Mouse (Mus musculus) midbrain, postnatal 0 days (tissue): ENCODE data around the gene Fam32a. TPM values are rescaled to one million over a fixed set of nuclear protein-coding genes. Genes with fewer than 3 reads are reported as not detected.

Experiments used
- ATAC-seq: fragments of 200-750 bp; cut with Nextera tagmentation; 2 replicates; pipeline ENCODE4 v1.8.0; 2017; ENCODE audit warnings: moderate number of reproducible peaks, mild to moderate bottlenecking, moderate TSS enrichment, moderate library complexity; ENCODE audit not compliant: low FRiP score
- DNase-seq: peaks from one replicate; pipeline ENCODE4 v3.0.0-alpha.2; 2015; ENCODE audit warnings: low spot score
- H3K27ac ChIP-seq: fragments of 300-500 bp; sonication (generic); 2 replicates; pipeline ENCODE4 v1.5.1; 2014; ENCODE audit warnings: low read depth, mild to moderate bottlenecking, low read length, mixed read lengths
- H3K27me3 ChIP-seq: fragments of 300-500 bp; sonication (generic); 2 replicates; pipeline ENCODE4 v1.6.1; 2014; ENCODE audit warnings: low read length, control low read depth, mixed read lengths; ENCODE audit not compliant: insufficient read depth
- H3K36me3 ChIP-seq: fragments of 300-500 bp; sonication (generic); 2 replicates; pipeline ENCODE4 v1.6.1; 2014; ENCODE audit warnings: low read length, control low read depth, mixed read lengths; ENCODE audit not compliant: insufficient read depth
- H3K4me1 ChIP-seq: fragments of 300-500 bp; sonication (generic); 2 replicates; pipeline ENCODE4 v1.6.1; 2014; ENCODE audit warnings: mild to moderate bottlenecking, control low read depth, antibody characterized with exemption, low read length, mixed read lengths; ENCODE audit not compliant: insufficient read depth
- H3K4me2 ChIP-seq: fragments of 300-500 bp; sonication (generic); 2 replicates; pipeline ENCODE4 v1.6.1; 2014; ENCODE audit warnings: low read depth, mild to moderate bottlenecking, low read length, mixed read lengths; ENCODE audit not compliant: poor library complexity, severe bottlenecking
- H3K4me3 ChIP-seq: fragments of 300-500 bp; sonication (generic); 2 replicates; pipeline ENCODE4 v1.5.1; 2014; ENCODE audit warnings: low read depth, mild to moderate bottlenecking, low read length, moderate library complexity
- H3K9ac ChIP-seq: fragments of 300-500 bp; sonication (generic); replicated peaks from 2 replicates; pipeline ENCODE4 v1.6.1; 2014; ENCODE audit warnings: mild to moderate bottlenecking, low read length, moderate library complexity, mixed read lengths; ENCODE audit not compliant: poor library complexity, severe bottlenecking
- H3K9me3 ChIP-seq: fragments of 300-500 bp; sonication (generic); 2 replicates; pipeline ENCODE4 v1.6.1; 2016; ENCODE audit warnings: low read length, control low read depth
- CTCF ChIP-seq: IDR thresholded peaks from 2 replicates; pipeline ENCODE4 v1.5.1; 2016; ENCODE audit warnings: antibody characterized with exemption, mild to moderate bottlenecking
- WGBS: fragments of 180-500 bp; shearing (Covaris S2); extraction: QIAGEN DNeasy Blood & Tissue Kit; methylation state at CpG from one replicate; pipeline ENCODE4 v1.1.7; 2014; 5-methylcytosine and 5-hydroxymethylcytosine counted together
- polyA plus RNA-seq: library from polyadenylated mRNA; unstranded; fragments of >200 nt; fragmentation: Nextera tagmentation; extraction: Ambion mirVana; gene quantifications from 2 replicates; pipeline ENCODE4 v1.2.1, GENCODE M21; 2015
- total RNA-seq: library from RNA; depleted of rRNA; stranded (reverse); fragments of >200 nt; gene quantifications from 2 replicates; pipeline ENCODE4 v1.2.3, GENCODE M21; 2014

Gene Fam32a
- total and polyA plus RNA-seq, 2 experiments from 2014 or later: 92.5 to 113 TPM

DNA sequence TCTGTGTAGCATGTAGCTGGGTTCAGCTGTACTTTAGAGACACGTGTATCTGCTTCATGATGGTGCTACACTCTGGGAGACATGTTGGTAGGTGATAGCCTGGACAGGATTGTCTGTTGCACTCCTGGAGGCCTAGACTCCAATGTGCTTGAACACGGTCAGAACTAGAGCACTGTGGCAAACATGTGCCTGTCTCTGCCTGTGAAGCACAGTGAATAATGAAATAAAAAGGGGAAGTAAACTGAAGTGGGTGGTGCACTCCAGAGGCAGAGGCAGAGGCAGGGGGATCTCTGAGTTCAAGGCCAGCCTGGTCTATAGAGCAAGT is 29.4 kb upstream of the Fam32a start:
- Histone ChIP-seq H3K9ac (no peak overlapping the region), H3K4me1 (no peaks in the 10 kb centered on the region), H3K4me2 (no peak overlapping the region), H3K4me3 (no peak overlapping the region), H3K27me3 (no peaks in the 10 kb centered on the region), H3K36me3 (no peaks in the 10 kb centered on the region), H3K27ac (no peak overlapping the region), H3K9me3 (no peaks in the 10 kb centered on the region)
- ATAC-seq: no peak
- WGBS: 89% methylated on average over 2 of the region's 2 CpGs
- TF ChIP-seq CTCF: no peak
- DNase-seq: no peak

DNA sequence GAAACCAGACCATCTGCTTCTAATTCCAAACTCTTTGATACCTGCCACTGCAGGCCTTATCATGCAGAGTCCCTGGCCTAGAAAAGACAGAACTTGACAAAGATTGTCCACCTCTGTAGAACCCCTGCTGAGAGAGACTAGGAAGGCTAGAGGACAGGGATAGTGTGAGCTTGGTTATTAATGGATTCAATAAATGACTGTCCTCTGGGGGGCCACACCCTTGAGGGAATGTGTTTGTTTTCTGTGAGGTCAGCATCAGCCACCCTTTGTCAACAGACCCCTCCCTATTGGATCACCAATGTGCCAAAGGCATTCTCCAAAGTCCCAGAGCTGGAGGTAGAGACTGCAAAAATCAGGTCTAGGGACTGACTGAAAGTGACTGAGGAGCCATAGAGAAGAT is 27.5 kb upstream of the Fam32a start:
- TF ChIP-seq CTCF: no peak
- ATAC-seq (no peak), DNase-seq (no peak)
- H3K4me3 ChIP-seq: no peak overlapping the region
- no peaks in the 10 kb centered on the region for H3K36me3 ChIP-seq
- no peaks in the 10 kb centered on the region for H3K27me3 ChIP-seq
- H3K9ac ChIP-seq: no peak overlapping the region
- no peak overlapping the region for H3K4me2 ChIP-seq
- H3K4me1 ChIP-seq: no peaks in the 10 kb centered on the region
- no peak overlapping the region for H3K27ac ChIP-seq
- no peaks in the 10 kb centered on the region for H3K9me3 ChIP-seq

GRCm38 (mm10) chr8:72197997-72198396 is 21.5 kb upstream of the Fam32a start:
- H3K4me3 ChIP-seq: no peak overlapping the region
- no peaks in the 10 kb centered on the region for H3K4me1 ChIP-seq
- ATAC-seq (no peak), DNase-seq (no peak)
- peaks cover 13% of the 10 kb centered on the region; the same call in 1 of the 2 replicates for H3K9me3 ChIP-seq
- no peak overlapping the region for H3K4me2 ChIP-seq
- WGBS: 66% methylated on average over 8 of the region's 8 CpGs
- no peak overlapping the region for H3K27ac ChIP-seq
- TF ChIP-seq CTCF: no peak
- no peaks in the 10 kb centered on the region for H3K27me3 ChIP-seq
- H3K9ac ChIP-seq: no peak overlapping the region
- H3K36me3 ChIP-seq: no peaks in the 10 kb centered on the region

GRCm38 (mm10) chr8:72208582-72208981 is 10.9 kb upstream of the Fam32a start:
- no peaks in the 10 kb centered on the region for H3K36me3 ChIP-seq
- H3K9ac ChIP-seq: no peak overlapping the region
- H3K9me3 ChIP-seq: peaks cover 9% of the 10 kb centered on the region; the same call in 1 of the 2 replicates
- no peaks in the 10 kb centered on the region for H3K27me3 ChIP-seq
- H3K4me2 ChIP-seq: no peak overlapping the region
- no peaks in the 10 kb centered on the region for H3K4me1 ChIP-seq
- DNase-seq: no peak
- H3K27ac ChIP-seq: no peak overlapping the region
- 84% methylated on average over 1 of the region's 1 CpGs for WGBS
- no peak for ATAC-seq
- no peak overlapping the region for H3K4me3 ChIP-seq
- no peak for TF ChIP-seq CTCF

- Histone ChIP-seq H3K9ac (no peak overlapping the region), H3K4me2 (no peak overlapping the region), H3K27me3 (no peaks in the 10 kb centered on the region; the same call in 1 of the 2 replicates), H3K4me3 (no peak overlapping the region), H3K27ac (no peak overlapping the region), H3K9me3 (no peaks in the 10 kb centered on the region), H3K4me1 (no peaks in the 10 kb centered on the region), H3K36me3 (no peaks in the 10 kb centered on the region)
- 76% methylated on average over 4 of the region's 4 CpGs for WGBS
- DNase-seq (no peak), ATAC-seq (no peak)
- no peak for TF ChIP-seq CTCF
Observed at GRCm38 (mm10) chr8:72210222-72210621, 9.3 kb upstream of the Fam32a start.

- H3K4me1 ChIP-seq: no peaks in the 10 kb centered on the region
- DNase-seq (no peak), ATAC-seq (no peak)
- H3K9me3 ChIP-seq: no peaks in the 10 kb centered on the region
- no peak overlapping the region for H3K4me2 ChIP-seq
- no peaks in the 10 kb centered on the region for H3K36me3 ChIP-seq
- no peak overlapping the region for H3K27ac ChIP-seq
- TF ChIP-seq CTCF: no peak
- H3K4me3 ChIP-seq: no peak overlapping the region
- H3K27me3 ChIP-seq: no peaks in the 10 kb centered on the region; the same call in 1 of the 2 replicates
- 55% methylated on average over 2 of the region's 2 CpGs for WGBS
- H3K9ac ChIP-seq: no peak overlapping the region
Observed at GRCm38 (mm10) chr8:72210710-72211109, 8.8 kb upstream of the Fam32a start.
